Mouse (Mus musculus): ENCODE results near the gene Ssx9. TPM values are rescaled to one million over a fixed set of nuclear protein-coding genes. Genes with fewer than 3 reads are reported as not detected.

The Ssx9 gene
- polyA plus RNA-seq (2014; fragmentation: Illumina TruSeq; extraction: RNeasy Lipid Tissue Mini Kit (QIAGEN cat#74804); ENCODE audit: low read depth, low replicate concordance): not detected

GRCm38 (mm10) chrX:8748132-8748531, at the start of gene Ssx9:
Gene Ssx9 (plus strand): TSS chrX:8748432.

DNA sequence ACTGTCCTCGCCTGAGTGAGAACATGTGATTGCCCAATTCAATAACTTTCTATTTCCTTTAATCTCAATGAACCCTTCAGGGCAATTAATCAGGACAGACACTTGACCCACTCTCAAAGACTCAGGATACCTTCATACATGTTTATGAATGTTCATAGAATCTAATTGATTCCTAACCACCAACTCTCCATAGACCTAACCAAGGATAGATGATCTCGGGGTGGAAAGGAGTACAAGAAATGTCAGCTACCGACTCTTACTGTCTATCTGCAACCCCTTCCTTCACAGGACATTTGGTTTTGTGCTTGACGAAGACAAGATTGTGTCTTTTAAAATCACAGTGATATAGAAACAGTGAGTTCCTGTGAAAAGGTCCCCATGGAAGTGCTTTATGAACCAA, 55.2 kb downstream of the Ssx9 start, which contains the start of gene Ssxb5:
Ssxb5 (plus strand) TSS at position 301 of the 400 bp plus-strand sequence.

Other genes with a start within 250 kb of the Ssx9 start
- not detected for gene Gm14459, start 223.5 kb upstream of the Ssx9 start, polyA plus RNA-seq (2014; fragmentation: Illumina TruSeq; extraction: RNeasy Lipid Tissue Mini Kit (QIAGEN cat#74804); ENCODE audit: low read depth, low replicate concordance)
- not detected for gene Ssxb6, start 200.2 kb upstream of the Ssx9 start, polyA plus RNA-seq (2014; fragmentation: Illumina TruSeq; extraction: RNeasy Lipid Tissue Mini Kit (QIAGEN cat#74804); ENCODE audit: low read depth, low replicate concordance)
- gene Ssxb3, start 156.6 kb upstream of the Ssx9 start, polyA plus RNA-seq (2014; fragmentation: Illumina TruSeq; extraction: RNeasy Lipid Tissue Mini Kit (QIAGEN cat#74804); ENCODE audit: low read depth, low replicate concordance): not detected
- not detected for gene Ssxb8, start 57.6 kb upstream of the Ssx9 start, polyA plus RNA-seq (2014; fragmentation: Illumina TruSeq; extraction: RNeasy Lipid Tissue Mini Kit (QIAGEN cat#74804); ENCODE audit: low read depth, low replicate concordance)
- gene Ssxb5, start 55.3 kb downstream of the Ssx9 start, polyA plus RNA-seq (2014; fragmentation: Illumina TruSeq; extraction: RNeasy Lipid Tissue Mini Kit (QIAGEN cat#74804); ENCODE audit: low read depth, low replicate concordance): not detected
- not detected for gene Gm6592, start 95.6 kb downstream of the Ssx9 start, polyA plus RNA-seq (2014; fragmentation: Illumina TruSeq; extraction: RNeasy Lipid Tissue Mini Kit (QIAGEN cat#74804); ENCODE audit: low read depth, low replicate concordance)
- not detected for gene Gm5751, start 125.8 kb downstream of the Ssx9 start, polyA plus RNA-seq (2014; fragmentation: Illumina TruSeq; extraction: RNeasy Lipid Tissue Mini Kit (QIAGEN cat#74804); ENCODE audit: low read depth, low replicate concordance)
- 4.7 TPM for gene B630019K06Rik, start 143.9 kb downstream of the Ssx9 start, polyA plus RNA-seq (2014; fragmentation: Illumina TruSeq; extraction: RNeasy Lipid Tissue Mini Kit (QIAGEN cat#74804); ENCODE audit: low read depth, low replicate concordance)
- not detected for gene Fthl17b, start 214.5 kb downstream of the Ssx9 start, polyA plus RNA-seq (2014; fragmentation: Illumina TruSeq; extraction: RNeasy Lipid Tissue Mini Kit (QIAGEN cat#74804); ENCODE audit: low read depth, low replicate concordance)
- not detected for gene Fthl17c, start 228.1 kb downstream of the Ssx9 start, polyA plus RNA-seq (2014; fragmentation: Illumina TruSeq; extraction: RNeasy Lipid Tissue Mini Kit (QIAGEN cat#74804); ENCODE audit: low read depth, low replicate concordance)
- gene Fthl17d, start 238.3 kb downstream of the Ssx9 start, polyA plus RNA-seq (2014; fragmentation: Illumina TruSeq; extraction: RNeasy Lipid Tissue Mini Kit (QIAGEN cat#74804); ENCODE audit: low read depth, low replicate concordance): not detected

Data from kidney, adult 10 weeks (tissue).